Mouse (Mus musculus): ENCODE data around the gene Spn.

DNA sequence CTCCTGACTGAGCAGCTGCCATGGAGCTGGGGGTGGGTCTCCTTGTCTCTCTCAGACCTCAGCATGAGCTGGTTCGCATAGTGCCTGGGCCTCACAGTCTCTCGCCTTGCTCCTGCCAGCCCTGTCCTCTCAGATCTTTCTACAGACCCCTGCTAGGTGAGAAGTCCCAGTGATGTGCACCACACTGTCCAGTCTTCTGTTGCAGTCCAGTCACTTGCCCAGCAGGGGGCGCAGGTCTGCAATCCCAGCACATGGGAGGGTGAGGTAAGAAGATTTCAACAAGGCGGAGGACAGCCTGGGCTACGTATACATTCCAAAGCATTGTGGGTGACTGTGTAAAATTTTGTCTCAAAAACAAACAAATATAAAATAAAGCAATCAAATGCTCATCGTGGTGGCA, 26.2 kb downstream of the Spn start:
- TF ChIP-seq USF1 (IDR thresholded peaks at IDR 0.05; ENCODE audit: low read depth) (no peak), POLR2A (IDR thresholded peaks at IDR 0.05; ENCODE audit: insufficient read length, low read depth) (no peak), MAX (IDR thresholded peaks at IDR 0.05; ENCODE audit: low read depth) (no peak), TCF12 (IDR thresholded peaks at IDR 0.05; ENCODE audit: insufficient read depth, poor library complexity, severe bottlenecking) (no peak), MYOD1 (IDR thresholded peaks at IDR 0.05; ENCODE audit: control insufficient read depth in 1 of 3, insufficient read length in 2 of 3, low read depth in 2 of 3) (no peak), POLR2AphosphoS2 (IDR thresholded peaks at IDR 0.05; ENCODE audit: insufficient read length, low read depth) (no peak), CEBPB (IDR thresholded peaks at IDR 0.05; ENCODE audit: insufficient read depth, poor library complexity, severe bottlenecking) (no peak), E2F4 (IDR thresholded peaks at IDR 0.05; ENCODE audit: insufficient read depth) (no peak), TCF3 (IDR thresholded peaks at IDR 0.05; ENCODE audit: insufficient read length, low read depth) (no peak)
